Mouse (Mus musculus): ENCODE results near the gene Parp16.
"Not testable (repeated sequence)": the region's sequence is repeated elsewhere in the genome, so short reads cannot be mapped to it uniquely, and the experiment has no call there.

Gene Parp16

DNA sequence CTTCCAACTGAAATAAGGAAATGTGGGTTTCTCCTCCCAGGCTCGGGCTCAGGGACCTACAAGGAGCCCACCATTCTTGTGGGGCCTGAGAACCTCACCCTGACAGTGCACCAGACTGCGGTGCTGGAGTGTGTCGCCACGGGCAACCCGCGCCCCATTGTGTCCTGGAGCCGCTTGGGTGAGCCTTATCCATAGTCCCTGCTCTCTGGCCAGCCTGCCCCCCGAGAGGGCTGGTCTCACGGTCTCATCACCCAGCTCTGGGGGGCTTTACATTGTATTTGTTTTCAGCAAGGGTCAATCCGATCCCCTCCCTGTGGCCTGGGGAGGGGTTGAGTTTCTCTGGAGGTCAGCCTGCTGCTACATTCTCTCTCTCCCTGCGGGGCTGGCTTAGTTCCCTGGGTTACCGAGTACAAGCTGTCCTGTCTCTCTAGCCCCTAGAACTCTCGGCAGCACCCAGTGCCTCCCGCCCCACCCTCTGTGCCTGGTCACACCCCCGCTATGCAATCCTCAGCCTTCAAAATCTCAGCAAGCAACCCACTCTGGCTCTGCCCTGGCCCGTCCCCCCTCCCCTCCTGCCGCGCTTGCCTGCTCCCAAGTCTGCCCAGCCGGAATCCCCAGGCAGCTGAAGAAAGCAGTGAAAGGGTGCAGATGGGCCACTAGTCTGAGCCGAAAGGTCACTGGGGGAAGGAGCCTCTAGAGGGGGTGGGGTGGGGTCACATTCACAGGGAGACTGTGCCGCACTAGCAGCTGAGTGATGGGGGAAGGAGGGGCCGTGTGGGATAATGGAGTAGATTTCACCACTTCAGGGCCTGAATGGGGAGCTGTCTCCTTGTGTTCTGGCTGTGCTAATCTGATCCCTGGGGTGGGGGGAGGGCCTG is 16.6 kb upstream of the Parp16 start:
- no peak for DNase-seq (ENCODE audit: low read depth)

DNA sequence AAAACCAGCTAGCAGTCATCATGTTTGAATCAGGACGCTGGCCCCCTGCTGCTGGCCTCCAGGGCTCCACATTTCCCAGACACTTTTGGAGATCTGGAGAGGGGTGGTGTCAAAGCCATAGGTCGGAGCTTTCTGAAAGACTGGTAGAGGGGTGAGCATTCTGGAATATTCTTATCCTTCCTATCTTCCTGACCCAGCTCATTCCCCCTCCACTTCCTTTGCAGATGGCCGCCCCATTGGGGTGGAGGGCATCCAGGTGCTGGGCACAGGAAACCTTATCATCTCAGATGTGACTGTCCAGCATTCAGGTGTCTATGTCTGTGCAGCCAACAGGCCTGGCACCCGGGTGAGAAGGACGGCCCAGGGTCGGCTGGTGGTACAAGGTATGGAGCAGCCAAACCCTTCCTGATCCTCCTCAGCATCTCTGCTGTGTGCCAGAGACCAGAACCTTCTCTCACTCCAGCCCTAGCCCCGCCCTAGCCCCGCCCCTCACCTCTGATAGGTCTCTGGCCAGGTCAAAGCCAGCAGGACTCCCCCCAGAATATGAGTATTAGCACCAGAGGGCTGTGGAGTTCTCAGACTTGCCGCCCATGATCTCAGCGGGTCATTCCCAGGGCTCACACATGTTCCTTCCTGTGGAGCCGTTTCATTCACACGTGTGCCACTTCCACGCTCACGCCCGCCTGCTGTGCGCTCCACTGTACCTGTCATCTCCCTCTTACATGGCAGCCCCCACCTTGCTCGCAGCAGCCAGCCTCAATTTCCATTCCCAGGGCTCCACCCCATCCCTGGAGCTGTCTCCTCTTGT is 15.1 kb upstream of the Parp16 start:
- no peak for DNase-seq (ENCODE audit: low read depth)

DNA sequence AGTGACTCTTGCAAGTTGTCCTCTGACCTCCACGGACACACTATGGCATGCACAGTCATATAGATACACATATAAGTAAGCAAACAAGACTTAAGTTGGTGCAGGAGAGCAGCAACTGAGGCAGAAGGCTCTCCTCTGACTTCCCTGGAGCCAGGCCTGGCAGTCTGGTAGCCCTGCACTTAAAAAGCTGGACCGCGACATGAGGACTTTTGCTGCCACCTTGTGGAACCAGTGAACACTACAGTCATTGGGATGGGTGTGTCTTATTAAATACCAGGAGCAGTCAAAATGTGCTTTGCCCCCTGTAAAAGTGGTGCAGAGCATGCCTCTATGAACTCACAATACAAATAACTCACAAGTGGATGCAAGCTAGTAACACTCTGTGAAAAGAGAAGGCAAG is 6.6 kb upstream of the Parp16 start:
- DNase-seq (ENCODE audit: low read depth): peak; percentile 89

DNA sequence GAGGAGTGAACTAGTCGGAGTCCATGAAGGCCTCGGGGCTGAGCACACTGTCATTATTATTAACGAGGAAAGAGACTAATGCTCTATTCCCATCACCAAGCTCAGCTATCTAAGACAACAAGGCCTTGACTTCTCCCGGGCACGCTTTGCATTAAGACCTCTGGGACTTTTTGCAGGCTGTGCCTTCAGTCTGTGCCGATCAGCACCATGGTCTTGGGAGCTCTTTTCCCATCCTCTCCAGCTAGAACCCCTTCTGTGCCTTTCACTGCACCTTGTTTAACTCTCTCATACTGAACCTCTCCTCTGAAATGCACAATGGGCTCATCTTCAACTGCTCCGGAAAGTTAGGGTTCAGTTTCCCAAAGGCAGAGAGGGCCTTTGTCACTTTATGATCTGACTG is 4.8 kb upstream of the Parp16 start:
- no peak for DNase-seq (ENCODE audit: low read depth)

DNA sequence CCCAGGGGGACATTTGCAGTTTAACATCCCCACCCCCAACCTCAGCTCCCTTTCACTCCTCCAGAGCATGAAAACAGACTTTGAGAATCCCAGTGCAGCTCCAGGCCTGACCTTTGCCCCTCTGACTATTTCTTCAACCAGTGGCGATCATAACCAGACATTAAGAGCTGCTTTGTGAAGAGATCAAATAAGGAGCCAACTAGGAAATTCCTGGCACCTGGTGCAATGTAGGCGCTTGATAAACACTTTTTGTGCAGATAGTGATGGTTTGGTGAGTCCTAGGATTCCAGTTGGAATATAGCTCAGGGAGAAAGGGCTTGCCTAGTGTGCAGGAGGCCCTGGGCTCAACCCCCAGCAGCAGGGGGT is 3.8 kb upstream of the Parp16 start:
- no peak for DNase-seq (ENCODE audit: low read depth)

DNA sequence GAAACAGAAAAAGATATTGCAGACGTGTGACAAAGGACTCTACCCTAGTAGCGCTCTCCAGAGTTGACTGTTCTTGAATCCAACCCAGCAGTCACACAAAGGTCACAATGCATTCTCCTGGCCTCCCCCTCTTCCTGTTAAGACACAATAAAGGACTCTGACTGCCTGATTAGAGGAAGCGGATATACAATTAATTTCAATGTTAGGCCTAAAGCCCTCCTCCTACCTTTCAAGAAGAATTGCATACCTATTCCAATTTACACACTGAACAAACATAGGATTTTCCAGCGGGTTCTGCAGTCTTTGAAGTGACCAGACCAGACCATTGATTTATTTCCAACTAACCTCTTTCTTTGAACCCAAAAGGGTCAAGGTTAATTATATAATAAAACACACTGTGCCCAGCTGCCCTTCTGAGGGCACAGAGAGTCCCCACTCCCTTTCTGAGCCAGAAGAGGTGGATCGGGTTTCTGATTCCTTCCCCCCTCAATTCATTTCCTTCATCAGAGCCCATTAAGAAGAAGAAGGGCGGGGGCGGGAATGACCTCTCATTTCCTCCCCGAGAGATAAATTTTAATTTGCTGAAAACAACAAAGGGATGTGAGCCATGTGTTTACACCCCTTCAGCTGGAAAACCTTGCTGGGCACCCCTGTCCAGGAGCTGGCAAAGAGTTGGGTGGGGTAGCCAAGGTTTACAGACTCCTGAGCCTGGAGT is 3.2 kb upstream of the Parp16 start:
- DNase-seq (ENCODE audit: low read depth): no peak

DNA sequence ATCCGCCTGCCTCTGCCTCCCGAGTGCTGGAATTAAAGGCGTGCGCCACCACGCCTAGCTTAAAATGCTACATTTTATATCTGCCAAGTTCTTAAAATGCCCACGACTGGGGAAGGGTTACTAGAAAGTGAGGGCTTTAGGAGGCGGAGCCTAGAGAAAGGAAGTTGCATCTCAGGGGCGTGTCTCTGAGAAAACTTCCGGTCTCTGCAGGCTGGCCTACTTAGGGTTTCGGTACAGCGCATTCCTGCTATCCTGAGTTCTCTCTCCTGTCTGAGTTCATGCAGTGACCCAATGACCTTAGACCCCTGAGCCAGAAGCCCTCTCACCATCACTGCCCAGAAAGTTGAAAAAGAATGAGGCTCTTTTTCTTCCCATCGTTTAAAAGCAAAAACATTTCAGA is 1.9 kb upstream of the Parp16 start:
- peak; percentile 72 for DNase-seq (ENCODE audit: low read depth)

DNA sequence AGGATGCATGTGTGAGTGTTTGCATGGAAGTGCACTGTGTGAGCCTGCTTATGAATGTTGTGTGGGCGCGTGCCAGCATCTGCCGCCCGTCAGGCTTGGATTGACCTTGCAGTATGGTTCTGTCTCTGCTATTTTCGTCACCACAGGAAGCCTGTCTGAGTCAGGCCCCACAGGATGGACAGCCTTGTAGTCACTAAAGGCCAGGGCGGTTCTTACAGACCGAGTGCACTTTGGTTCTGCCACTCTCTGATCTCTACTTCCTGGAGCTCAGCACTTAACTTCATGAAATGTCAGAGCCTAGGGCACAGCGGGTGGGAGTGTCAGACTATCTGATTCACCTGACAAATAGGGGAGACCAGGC is 448 bp downstream of the Parp16 start:
- peak; percentile 95 for DNase-seq (ENCODE audit: low read depth)

DNA sequence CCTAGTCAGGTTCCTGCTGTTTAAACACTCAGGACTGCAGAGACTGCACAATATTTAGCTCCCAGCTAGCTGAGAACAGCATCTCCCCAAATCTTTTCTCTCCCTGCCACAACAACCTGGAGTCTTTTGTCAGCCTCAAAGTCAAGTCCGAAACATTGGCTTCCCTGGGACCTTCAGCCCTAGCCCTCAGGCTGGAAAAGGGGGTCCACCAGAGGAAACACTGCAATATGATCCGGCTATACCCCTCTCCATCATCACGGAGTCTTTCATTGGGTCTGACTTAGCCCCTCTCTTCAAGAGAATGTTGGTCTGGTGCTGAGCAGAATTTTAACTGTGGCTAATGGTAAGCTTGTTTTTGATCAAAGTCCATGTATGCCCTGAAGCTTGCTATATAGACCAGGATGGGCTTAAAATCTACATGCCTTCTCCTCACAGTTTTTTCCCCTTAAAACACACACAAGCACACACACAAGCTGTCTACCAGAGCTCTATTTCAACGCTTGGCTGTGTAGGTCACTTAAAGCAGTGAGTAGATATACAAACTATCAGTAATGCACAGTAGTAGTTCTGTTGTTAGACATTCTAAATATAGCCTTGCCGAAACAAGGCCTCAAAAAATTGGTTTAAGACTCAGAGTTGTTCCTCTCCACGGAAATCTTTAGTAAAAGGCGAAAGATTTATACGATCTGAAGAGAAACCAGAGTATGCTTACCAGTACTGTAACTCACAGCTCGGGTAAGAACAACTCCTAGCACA is 1.0 kb downstream of the Parp16 start:
- peak; percentile 99 for DNase-seq (ENCODE audit: low read depth)

DNA sequence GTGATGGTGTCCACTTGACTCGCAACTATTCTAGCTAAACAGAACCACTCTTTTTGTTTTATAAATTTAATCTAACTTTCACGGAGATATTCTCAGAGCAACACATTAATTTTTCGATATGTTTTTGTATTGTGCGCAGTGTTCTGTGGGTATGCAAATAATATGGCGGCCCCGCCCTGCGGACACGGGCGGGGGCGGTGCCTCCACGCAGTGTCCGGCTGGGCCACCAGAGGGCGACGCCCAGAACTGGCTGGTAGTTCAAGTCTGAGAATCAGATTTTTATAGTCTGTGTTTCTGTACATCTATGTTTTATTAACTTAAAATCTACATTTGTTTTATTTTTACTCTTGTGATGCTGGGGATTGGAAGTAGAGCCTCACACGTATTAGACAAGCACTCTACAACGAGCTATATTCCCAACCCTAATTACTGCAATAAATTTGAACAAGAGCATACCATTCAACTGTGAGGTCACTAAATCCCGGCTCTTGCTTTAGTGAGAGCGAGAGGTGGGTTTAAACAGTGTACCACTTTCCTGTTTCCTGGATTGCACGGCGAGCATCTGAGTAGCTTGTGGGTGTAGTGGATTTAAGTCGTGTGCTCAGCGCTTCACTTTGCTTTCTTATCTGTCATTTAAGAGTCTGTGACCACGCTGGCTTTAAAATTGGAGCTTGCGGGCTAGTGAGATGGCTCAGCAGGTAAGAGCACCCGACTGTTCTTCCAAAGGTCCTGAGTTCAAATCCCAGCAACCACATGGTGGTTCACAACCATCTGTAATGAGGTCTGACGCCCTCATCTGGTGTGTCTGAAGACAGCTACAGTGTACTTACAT is 1.8 kb downstream of the Parp16 start:
- DNase-seq (ENCODE audit: low read depth): peak; percentile 97

DNA sequence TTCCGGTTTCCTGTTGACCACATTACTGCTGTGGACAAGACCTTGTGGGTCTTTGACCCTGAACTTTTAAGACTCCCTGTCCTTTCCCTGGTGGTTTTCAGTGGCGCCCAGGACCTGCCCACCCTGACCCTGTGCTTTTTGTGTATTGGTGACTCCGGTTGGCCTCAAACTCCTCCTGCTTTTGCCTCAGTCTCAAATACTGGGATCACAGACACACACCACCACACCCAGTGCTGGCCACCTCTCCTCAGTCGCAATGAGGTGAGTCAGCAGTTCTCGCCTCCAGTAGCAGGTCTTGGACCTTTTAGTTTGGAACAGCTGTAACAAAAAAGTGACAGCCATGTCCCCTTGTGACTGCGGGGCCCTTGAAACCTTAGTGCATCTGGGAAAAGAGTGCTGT is 2.7 kb downstream of the Parp16 start:
- DNase-seq (ENCODE audit: low read depth): peak; percentile 82

DNA sequence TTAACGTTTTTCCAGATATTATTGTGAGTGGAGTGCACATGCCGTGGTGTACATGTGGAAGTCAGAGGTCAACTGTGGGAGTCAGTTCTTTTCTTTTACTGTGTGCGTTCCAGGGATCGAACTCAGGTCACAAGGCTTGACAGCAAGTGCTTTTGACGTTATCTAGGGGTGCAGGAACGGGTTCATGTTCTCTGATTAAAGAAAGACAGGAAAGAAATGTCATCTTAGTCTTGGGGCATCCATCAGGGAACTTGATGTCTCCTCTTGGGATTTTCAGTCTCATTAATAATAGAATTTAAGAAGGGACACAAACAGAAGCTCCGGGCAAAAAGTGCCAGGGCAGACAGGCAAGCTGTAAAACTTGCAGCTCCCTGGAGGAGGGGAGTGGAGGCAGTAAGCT is 4.6 kb downstream of the Parp16 start:
- no peak for DNase-seq (ENCODE audit: low read depth)

DNA sequence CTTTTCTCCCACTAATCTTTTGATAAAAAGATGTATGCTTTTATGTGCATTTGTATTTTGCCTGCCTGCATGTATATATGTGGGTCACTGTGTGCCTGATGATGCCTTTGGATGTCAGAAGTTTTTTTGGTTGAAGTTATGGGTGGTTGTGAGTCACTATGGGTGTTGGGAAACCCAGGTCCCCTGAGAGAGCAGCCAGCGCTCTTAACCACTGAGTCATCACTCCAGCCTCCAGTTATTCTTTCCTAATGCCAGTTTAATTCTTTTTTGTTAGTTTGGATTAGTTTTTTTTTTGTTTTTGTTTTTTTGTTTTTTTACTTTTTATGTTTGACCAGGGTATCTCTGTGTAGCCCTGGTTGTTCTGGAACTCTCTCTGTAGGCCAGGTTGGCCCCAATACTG is 5.5 kb downstream of the Parp16 start:
- peak; percentile 91 for DNase-seq (ENCODE audit: low read depth)

DNA sequence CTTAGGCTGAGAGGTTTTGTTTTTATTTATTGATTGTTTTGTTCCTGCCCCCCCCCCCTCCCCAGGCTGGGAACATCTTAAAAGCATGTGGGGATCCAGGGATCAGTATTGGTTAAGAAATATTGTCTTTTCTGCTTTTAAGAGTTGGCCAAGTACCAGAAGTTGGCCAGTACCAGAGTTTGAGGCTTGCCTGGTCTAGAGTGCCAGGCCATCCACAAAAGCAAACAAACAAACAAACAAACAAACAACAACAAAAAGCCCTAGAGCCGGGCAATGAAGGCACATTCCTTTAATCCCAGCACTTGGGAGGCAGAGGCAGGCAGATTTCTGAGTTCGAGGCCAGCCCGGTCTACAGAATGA is 5.8 kb downstream of the Parp16 start:
- no peak for DNase-seq (ENCODE audit: low read depth)

DNA sequence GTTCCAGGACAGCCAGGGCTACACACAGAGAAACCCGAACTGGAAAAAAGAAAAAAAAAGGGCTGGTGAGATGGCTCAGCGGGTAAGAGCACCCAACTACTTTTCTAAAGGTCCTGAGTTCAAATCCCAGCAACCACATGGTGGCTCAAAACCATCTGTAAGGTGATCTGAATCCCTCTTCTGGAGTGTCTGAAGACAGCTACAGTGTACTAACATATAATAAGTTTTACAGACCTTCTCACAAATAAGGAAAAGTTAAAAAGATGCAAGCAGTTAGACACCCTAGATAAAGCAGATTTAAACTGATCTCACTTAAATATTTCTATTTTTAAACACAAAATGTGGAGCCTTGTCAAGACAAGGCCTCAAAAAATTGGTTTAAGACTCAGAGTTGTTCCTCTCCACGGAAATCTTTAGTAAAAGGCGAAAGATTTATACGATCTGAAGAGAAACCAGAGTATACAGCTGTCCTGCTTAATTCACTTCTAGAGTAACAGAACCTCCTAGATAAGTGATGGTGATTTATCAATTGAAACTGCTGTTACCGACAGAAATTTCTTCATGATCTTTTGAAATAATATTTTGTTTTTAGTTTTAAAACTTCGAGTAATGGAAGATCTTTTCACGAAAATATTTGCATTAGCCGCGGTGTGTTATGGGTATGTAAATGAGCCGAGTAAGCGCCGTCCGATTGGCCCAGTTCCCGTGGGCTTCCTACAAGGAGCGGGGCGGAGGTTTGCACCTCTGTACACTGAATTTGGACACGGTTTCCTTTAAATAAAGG is 6.4 kb downstream of the Parp16 start:
- peak; percentile 98 for DNase-seq (ENCODE audit: low read depth)

DNA sequence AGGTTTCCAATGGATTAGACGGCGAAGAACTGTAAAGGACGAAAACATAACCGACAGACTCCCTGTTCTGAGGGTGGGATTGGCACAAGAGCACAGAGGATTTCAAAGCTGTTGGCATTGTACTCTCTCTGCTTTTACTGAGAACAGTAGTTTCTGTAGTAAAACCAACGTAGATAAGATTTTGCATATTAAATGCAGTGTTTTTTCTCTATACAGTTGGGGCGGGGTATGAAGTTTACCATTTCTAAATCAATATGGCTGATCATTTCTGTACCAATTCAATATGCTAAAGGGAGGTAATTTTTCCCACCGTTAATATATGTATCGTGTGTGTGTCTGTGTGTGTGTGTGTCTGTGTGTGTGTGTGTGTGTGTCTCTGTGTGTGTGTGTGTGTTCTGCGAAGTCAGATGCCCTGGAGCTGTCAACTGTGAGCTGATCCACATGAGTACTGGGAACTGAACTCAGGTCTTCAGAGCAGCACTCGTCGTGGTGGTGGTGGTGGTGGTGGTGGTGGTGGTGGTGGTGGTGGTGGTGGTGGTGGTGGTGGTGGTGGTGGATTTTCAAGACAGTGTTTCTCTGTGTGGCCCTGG is 7.1 kb downstream of the Parp16 start:
- no peak for DNase-seq (ENCODE audit: low read depth)

DNA sequence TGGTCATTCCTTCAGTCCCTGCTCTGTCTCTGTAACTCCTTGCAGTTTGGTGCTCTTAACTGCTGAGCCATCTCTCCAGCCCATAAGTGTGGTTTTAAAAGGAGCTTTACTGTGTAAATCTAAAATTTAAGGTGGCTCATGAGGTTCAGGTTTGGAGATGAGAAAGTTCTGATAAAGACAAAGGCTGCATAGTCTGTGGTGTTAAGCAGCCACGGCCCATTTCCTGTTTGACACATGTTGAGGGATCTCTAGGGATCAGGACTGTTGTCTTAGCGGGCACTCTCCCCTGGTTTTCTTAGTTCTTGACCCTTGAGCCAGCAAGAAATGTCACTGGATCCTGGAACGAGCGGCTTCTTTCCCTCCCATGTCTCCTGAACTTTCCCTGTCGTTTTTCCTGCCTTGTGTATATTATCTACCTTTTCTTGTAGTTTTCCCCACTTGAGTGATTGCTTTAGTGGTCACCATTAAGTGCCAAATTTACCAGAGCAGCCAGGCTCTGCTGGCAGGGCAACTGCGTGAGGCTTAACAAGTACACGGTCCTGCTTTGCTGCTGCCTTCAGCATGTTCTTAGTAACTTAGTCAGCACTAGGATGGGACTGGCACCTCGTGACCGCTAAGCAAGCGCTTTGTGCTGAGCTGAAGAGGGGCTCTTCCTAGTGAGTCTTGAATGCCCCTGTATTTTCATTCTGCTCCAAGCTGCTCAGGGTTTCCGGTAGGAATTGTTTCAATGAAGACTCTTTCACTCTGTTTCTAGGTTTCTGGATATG is 10.1 kb downstream of the Parp16 start:
- DNase-seq (ENCODE audit: low read depth): peak; percentile 62

DNA sequence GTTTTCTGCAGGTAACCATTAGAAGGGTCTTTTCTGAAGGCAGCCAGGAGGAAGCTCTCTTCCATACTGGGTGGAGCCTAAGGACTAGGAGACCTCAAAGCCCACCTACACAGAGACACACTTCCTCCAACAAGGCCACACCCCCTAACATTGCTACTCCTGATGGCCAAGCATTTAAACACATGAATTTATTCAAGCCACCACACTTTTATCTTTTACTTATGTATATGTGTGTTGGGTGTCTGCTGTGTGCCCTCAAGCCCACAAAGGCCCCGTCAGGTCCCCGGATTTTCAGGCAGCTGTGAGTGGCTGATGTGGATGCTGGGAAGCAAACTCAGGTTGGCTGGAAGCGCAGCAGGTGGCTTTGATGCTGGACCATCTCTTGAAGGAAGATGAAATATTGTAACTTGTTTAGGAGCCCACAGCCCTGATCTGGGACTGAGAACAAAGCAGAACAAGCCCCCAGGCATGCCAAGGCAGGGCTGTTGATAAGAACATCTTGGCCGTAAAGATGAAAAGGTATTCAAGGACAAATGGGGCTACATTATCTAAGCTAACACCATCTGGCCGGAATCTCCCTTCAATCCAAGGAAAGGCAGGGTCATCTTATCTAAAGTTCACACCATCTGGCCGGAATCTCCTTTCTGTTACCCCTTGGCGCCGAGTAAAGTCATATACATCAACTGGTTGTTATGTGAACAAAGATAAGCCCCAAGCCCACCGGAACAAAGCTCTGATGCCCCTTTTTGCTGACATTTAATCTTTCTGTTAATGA is 12.1 kb downstream of the Parp16 start:
- DNase-seq (ENCODE audit: low read depth): not testable (repeated sequence)

All from 416B (cell line).